Mouse (Mus musculus): Measurements from ENCODE around the gene Cd3d.

- TF ChIP-seq CTCF (IDR thresholded peaks at IDR 0.05; ENCODE audit: control insufficient read depth, insufficient read depth, insufficient read length) (no peak), MYOD1 (IDR thresholded peaks at IDR 0.05; ENCODE audit: control insufficient read depth, insufficient read length, low read depth) (no peak)
These were observed 15.0 kb downstream of the Cd3d start for GRCm38 (mm10) chr9:44996590-44996989.
